Mouse (Mus musculus) kidney, postnatal 4 days (tissue): ENCODE results near the gene Lime1.
A peak's percentile ranks its signal among the peaks of the same experiment; 100 is the strongest.

Source experiments
- DNase-seq, 2 experiments: peaks; one replicate each; pipeline ENCODE4 v3.0.0; 2021; ENCODE audit warnings: mixed read lengths in 2 of 2

Gene Lime1

GRCm38 (mm10) chr2:181379778-181380177, at the start of gene Lime1:
Gene Lime1 (plus strand): TSS chr2:181380078.
- no peak for DNase-seq

- DNase-seq, result no peak
Observed at GRCm38 (mm10) chr2:181332542-181332941, 47.3 kb upstream of the Lime1 start.

- DNase-seq, result peak; percentile 81
Observed at GRCm38 (mm10) chr2:181334023-181334422, 45.9 kb upstream of the Lime1 start.

- DNase-seq, result no peak
Observed at GRCm38 (mm10) chr2:181340426-181340825, 39.5 kb upstream of the Lime1 start.

GRCm38 (mm10) chr2:181342766-181343165, 37.1 kb upstream of the Lime1 start:
- DNase-seq, result no peak

- no peak for DNase-seq
Observed at GRCm38 (mm10) chr2:181356780-181357179, 23.1 kb upstream of the Lime1 start.

- no peak for DNase-seq
Observed at GRCm38 (mm10) chr2:181363946-181364345, 15.9 kb upstream of the Lime1 start.

- no peak for DNase-seq
Observed at GRCm38 (mm10) chr2:181364487-181364859, 15.4 kb upstream of the Lime1 start.

- peak; percentile 90 to 95 for DNase-seq
Observed at GRCm38 (mm10) chr2:181364860-181365596, 14.8 kb upstream of the Lime1 start, which contains the start of the genes Zgpat and Arfrp1. Gene Zgpat (plus strand): TSS chr2:181364928. Gene Arfrp1 (minus strand): TSS chr2:181365404.

- DNase-seq, result peak in 1 of 2 experiments; percentile 50
Observed at GRCm38 (mm10) chr2:181365655-181366075, 14.2 kb upstream of the Lime1 start.

- no peak for DNase-seq
Observed at GRCm38 (mm10) chr2:181370001-181370400, 9.9 kb upstream of the Lime1 start.

- no peak for DNase-seq
Observed at GRCm38 (mm10) chr2:181375787-181376186, 4.1 kb upstream of the Lime1 start.

GRCm38 (mm10) chr2:181377230-181377629, 2.6 kb upstream of the Lime1 start:
- DNase-seq, result no peak

- DNase-seq, result no peak
Observed at GRCm38 (mm10) chr2:181378701-181379100, 1.2 kb upstream of the Lime1 start.

GRCm38 (mm10) chr2:181380251-181380650, 373 bp downstream of the Lime1 start:
- DNase-seq, result peak in 1 of 2 experiments; percentile 18

- no peak for DNase-seq
Observed at GRCm38 (mm10) chr2:181381107-181381506, 1.2 kb downstream of the Lime1 start.

GRCm38 (mm10) chr2:181381631-181382306, 1.9 kb downstream of the Lime1 start:
- DNase-seq, result no peak

GRCm38 (mm10) chr2:181384463-181384862, 4.6 kb downstream of the Lime1 start:
- DNase-seq, result peak in 1 of 2 experiments; percentile 6

- DNase-seq, result peak; percentile 50 to 66
Observed at GRCm38 (mm10) chr2:181384919-181385391, 5.1 kb downstream of the Lime1 start.

GRCm38 (mm10) chr2:181385885-181386284, 6.0 kb downstream of the Lime1 start:
- DNase-seq, result peak; percentile 47 to 61

GRCm38 (mm10) chr2:181386663-181387210, 6.9 kb downstream of the Lime1 start:
- DNase-seq, result no peak

GRCm38 (mm10) chr2:181390136-181390870, 10.4 kb downstream of the Lime1 start:
- DNase-seq, result no peak

GRCm38 (mm10) chr2:181391022-181391421, 11.1 kb downstream of the Lime1 start:
- DNase-seq, result no peak
